Mouse (Mus musculus) gastrocnemius, postnatal 36 days (tissue): Measurements from ENCODE around the gene Pgc. TPM values are rescaled to one million over a fixed set of nuclear protein-coding genes. Genes with fewer than 3 reads are reported as not detected.

Source experiments
- DNase-seq, 2 experiments: peaks; one replicate each; pipeline ENCODE4 v3.0.0; 2022
- intact Hi-C: fragments of 180-260 bp; cut with DNase I; formaldehyde crosslinking; loops from one replicate; pipeline ENCODE4 v1.15.1; 2025
- total RNA-seq, 2 experiments: library from RNA; stranded (reverse); gene quantifications; 2 replicates each; pipeline ENCODE4 v1.2.3; 2021

Pgc gene
- total RNA-seq, 2 experiments from 2014 or later: not detected

DNA sequence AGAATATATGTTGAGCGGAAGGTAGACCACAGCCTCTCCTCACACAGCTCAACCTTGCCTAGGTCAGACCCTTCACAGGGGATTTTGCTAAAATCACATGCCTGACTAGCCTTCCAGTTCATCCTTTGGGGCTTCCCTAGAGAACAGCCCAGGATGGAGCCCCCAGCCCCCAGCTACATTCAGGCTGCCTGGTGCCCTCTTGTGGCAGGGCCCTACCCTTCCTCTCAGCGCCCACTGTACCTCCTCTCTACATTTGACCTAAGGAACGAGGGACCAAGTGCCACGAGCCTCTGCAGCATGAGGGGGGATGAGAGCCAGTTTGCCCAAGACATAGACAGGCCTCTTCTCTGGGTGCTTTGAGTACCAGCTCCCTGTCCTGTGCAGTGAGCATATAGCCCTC is 21.9 kb upstream of the Pgc start:
- DNase-seq: no peak
- intact Hi-C loops: no loop called here

- no peak for DNase-seq
- intact Hi-C loops: no loop called here
These were observed 20.4 kb upstream of the Pgc start for GRCm38 (mm10) chr17:47706196-47706595.

DNA sequence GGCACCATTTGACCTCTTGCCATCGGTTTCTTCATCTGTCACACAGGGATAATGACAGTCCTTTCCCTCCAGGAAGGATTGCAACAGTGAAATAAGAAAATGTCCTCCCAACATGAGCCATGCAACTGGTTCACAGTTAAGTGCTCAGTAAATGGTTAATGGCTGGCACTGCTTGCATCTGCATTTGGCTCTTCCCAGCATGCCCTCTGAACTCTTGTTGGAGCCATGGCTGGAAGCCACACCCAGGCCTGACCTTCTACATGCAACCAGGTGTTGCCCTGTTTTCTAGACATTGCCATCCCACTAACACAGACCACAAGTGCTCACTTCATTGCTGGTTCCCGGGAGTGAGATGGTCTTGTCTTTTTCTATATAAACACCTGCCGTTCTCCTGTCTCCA is 18.7 kb upstream of the Pgc start:
- no peak for DNase-seq
- intact Hi-C loops: no loop called here

- DNase-seq: no peak
- intact Hi-C loops: no loop called here
These were observed 17.7 kb upstream of the Pgc start for GRCm38 (mm10) chr17:47708972-47709371.

DNA sequence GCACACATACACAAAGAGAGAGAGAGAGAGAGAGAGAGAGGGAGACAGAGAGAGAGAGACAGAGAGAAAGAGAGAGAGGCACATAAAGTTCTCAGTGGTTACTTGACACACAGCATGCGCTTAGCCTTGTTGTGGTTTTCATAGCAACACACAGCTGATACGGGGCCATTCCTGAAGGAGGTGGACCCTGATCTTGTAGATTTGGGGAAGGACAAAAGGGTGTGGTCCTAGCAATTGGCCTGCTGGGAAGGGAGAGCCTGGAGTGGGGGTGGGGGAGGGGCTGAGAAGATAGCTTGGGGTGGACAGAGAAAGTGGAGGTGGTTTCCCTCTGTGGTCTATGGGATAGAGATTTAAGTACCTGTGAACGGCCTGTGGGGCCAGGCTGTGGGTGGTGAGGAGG is 16.6 kb upstream of the Pgc start:
- intact Hi-C loops: no loop called here
- no peak for DNase-seq

DNA sequence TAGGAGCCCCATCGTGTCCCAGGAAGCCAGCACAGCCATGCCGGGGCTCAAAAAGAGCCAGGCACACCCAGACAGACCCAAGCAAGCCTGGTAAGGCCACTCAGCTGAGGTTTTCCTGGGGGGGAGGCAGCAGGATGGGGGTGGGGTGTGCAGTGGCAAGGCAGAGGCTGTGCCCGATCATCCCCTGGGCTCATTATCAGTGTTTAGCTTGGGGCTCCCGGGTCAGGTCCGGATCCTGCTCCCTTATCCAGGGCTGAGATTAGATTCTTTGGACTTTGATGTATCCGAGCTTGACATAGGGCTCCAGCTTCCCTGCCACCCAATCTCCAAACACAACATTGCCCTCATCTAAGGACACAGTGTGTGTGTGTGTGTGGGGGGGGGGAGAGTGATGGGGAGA is 14.8 kb upstream of the Pgc start:
- no peak for DNase-seq
- intact Hi-C loops: no loop called here

DNA sequence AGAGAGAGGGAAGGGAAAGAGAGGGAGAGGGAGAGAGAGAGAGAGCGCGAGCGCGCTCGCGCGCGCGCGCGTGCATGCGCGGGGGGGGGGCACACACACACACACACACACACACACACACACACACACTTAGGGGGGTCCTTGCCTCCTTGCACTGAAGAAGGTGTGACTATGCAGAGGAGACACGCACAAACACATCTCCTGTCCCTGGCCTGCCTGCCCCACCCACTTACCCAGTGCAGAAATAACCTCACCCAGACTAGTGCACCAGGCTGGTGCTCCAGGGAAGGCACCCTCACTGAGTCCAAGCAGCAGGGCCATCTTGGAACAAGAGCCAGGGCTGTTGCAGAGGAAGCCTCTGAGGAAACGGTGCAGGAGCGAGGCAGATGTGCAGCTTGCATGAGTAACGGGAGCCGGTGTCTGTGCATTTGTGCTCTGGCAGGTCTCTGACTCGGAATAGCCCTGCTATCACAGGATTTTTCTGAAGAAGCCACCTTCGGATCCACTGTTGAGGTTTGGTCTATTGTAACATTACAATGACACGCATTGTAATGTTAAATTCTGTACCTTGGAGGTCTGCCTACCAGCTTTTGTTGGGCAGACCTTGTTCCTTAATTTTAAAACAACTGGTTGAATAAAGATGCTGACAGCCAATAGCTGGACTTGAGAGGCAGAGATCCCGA is 13.6 kb upstream of the Pgc start:
- intact Hi-C loops: no loop called here
- no peak for DNase-seq

DNA sequence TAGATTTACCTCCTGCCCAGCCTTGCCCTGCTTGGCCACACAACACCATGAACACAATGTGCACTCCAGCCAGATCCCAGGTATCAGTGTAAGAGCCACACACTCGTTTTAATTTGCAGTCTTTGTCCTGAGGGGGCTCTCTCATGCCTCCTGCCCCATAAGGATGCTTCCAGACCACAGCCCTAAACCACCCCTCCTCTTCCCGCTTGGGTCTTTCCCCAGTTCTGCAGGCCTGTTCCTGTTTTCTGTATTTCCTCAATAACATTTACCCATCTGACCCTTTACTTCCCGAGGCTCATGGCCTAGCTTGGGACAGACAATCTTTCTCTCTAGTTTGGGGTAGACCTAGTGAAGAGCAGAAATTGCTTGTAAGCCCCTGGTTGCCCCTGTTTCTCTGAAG is 11.6 kb upstream of the Pgc start:
- intact Hi-C loops: no loop called here
- DNase-seq: no peak

- no peak for DNase-seq
- intact Hi-C loops: no loop called here
These were observed 5.5 kb upstream of the Pgc start for GRCm38 (mm10) chr17:47721183-47721582.

GRCm38 (mm10) chr17:47730633-47731575 is 4.3 kb downstream of the Pgc start:
- intact Hi-C loops: no loop called here
- no peak for DNase-seq

DNA sequence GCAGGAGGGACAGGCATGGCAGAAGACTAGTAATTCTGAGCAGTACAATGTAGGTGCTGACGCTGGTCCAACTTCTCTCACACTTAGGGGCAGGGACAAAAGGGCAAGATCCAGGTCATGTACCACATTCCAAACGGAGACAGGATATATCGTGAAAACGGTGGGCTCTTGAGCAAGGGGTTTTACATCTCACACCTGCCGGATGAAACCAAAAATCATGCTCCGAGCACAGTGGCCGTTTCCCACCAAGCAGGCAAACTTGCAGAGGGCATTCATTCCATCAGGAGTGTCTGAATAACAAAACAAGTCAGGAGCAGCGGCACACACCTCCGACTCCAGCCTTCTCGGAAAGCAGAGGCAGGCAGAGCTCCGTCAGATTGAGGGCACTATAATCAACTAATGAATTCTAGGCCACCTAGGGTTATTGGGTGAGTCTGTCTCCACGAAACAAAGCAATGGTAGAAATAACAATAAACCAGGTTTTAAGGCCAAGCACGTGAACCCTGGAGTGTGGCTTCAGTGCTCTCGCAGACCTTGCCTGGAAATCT is 9.0 kb downstream of the Pgc start:
- intact Hi-C loops: no loop called here
- DNase-seq: no peak

DNA sequence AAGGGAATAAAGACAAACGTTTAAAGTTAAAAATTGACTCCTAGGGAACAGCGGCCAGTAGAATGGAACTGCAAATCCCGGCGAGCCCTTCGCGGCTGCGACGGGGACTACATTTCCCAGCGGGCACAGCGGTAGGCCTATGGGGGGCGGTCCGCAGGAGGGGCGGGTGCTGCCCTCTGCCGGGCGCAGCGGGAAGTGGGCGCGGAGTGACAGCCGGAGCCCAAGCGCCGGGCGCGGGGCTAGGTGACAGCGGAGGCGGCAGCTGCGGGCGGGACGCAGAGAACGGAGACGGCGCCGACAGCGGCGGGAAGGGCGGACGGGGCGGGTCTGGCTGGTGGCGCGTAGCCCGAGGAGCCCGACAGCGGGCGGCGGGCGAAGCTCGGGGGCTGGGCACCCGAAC is 10.2 kb downstream of the Pgc start, which contains the start of gene Tfeb:
TSS of gene Tfeb (plus strand) at position 175 of the 400 bp plus-strand sequence.
- peak; percentile 97 to 98 for DNase-seq
- intact Hi-C loops: no loop called here

GRCm38 (mm10) chr17:47737271-47738065 is 10.8 kb downstream of the Pgc start:
- peak; percentile 90 to 92 for DNase-seq
- intact Hi-C loops: no loop called here

GRCm38 (mm10) chr17:47738066-47738878 is 11.6 kb downstream of the Pgc start:
- intact Hi-C loops: no loop called here
- DNase-seq: peak; percentile 57 to 62

DNA sequence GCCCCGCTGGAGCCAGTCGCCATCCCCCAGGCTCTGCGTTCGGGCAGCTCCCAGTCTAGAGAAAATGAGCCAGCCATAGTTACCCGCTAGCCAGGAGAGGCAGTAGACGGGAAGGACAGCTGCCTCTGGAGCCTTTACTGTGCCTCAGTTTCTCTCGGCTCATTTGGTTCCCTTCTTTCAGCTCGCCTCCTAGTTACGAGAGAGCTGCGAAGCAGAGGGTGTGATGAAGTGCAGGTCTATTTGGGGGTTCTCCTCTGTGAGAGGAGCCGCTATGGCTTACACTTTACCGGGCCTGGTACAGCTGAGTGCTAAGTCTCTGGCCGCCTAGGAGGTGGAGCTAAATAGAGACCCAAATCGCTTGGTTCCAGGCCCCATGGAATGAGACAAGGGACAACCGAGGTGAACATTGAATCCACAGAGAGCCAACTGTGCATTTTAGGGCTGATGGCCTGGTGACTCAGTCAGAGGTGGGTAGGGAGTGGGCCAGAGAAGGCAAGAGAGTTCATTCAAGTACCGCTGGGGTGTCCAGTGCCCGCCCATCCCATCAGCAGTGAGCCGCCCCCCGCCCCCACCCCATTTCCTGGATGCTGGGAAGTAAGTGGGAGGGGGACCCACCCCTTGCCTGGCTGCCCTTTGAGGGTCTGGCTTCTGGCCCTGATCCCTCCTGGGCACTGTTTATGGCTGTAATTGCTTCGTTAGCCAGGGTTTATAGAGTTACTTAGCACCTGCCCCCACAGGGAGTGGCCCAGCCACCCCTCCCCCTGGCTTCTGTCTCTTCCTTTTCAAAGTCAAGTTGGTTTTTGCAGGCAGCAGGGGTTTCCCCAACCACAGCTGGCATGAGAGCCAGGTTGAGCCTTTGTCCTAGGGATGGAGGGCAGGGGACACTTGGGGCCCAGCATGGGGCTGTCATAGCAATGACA is 12.5 kb downstream of the Pgc start:
- intact Hi-C loops: no loop called here
- DNase-seq: no peak

DNA sequence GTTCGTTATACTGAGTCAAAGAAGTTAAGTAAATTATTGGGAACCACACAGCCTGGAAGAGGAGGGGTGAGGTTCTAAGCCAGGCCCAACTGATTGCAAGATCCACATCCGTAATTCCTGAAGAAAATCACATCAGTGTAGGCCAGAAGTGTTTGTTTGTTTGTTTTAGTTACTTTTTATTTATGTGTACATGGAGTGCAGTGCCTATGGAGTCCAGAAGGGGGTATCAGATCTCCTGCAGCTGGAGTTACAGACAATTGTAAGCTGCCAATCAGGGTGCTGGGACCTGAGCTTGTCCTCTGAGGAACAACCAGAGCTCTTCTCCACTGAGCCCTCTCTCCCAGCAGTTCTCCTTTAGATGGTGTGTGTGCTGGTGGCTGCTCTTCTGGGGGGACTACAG is 13.5 kb downstream of the Pgc start:
- no peak for DNase-seq

GRCm38 (mm10) chr17:47742991-47743734 is 16.5 kb downstream of the Pgc start:
- intact Hi-C loops: no loop called here
- no peak for DNase-seq

More for the DNA sequence above, 13.5 kb downstream of the Pgc start:
- intact Hi-C loops: no loop called here

DNA sequence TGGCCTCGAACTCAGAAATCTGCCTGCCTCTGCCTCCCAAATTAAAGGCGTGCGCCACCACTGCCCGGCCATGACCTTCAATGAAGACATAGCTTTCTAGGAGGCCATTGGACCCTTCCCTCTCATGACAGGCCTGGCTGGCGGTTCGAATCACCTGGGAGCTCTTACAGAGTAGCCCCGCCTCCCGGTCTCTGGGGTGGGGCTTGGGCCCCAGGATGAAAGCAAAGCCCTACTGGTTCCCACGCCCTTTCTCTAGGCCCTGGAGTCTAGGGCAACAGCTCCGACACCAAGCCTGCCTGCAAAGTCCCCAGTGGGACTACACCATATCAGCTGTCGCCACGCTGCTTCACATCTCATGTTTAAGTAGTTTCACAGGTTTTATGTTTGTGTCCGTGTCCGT is 17.4 kb downstream of the Pgc start:
- intact Hi-C loops: no loop called here
- DNase-seq: no peak
